Mouse (Mus musculus): ENCODE data around the gene Hist1h1d. TPM values are rescaled to one million over a fixed set of nuclear protein-coding genes. Genes with fewer than 3 reads are reported as not detected.

Gene Hist1h1d
- polyA plus RNA-seq, 1 experiment = 1.9 TPM

DNA sequence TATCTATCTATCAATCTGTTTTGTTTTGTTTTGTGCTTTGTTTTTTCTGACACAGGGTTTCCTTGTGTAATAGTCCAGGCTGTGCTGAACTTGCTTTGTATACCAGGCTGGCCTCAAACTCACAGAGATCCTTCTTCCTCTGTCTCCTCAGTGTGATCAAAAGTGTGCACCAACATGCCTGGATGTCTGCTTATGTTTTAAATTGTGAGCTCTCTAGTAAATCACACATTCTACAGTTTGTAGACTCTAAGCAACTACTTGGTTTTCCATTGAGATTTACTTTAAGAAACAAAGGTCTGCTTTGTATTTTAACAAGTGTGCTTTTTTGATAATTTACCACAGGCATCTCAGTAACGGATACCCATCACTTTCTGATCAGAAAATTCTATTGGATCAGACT is 24.8 kb downstream of the Hist1h1d start:
- Histone ChIP-seq H3K4me3 (ENCODE audit: control insufficient read depth, insufficient read depth, low read length) (no peak overlapping the region), H3K36me3 (ENCODE audit: control insufficient read depth, insufficient read depth, low read length) (no peaks in the 10 kb centered on the region), H3K27me3 (ENCODE audit: control insufficient read depth, insufficient read depth, low read length) (no peaks in the 10 kb centered on the region), H3K4me1 (replicated peaks; ENCODE audit: control insufficient read depth, insufficient read depth, low read length) (peaks cover 8% of the 10 kb centered on the region), H3K27ac (ENCODE audit: control insufficient read depth, insufficient read depth, low read length) (no peak overlapping the region)
- DNase-seq = no peak
- 95% methylated on average over 1 of the region's 1 CpGs for WGBS
- TF ChIP-seq POLR2A (IDR thresholded peaks at IDR 0.05; ENCODE audit: control insufficient read depth, extremely low read depth, insufficient read depth, low read length, poor library complexity) (no peak), CTCF (IDR thresholded peaks at IDR 0.05; ENCODE audit: borderline replicate concordance, control insufficient read depth, extremely low read depth, insufficient read depth, low read length, poor library complexity) (no peak)

DNA sequence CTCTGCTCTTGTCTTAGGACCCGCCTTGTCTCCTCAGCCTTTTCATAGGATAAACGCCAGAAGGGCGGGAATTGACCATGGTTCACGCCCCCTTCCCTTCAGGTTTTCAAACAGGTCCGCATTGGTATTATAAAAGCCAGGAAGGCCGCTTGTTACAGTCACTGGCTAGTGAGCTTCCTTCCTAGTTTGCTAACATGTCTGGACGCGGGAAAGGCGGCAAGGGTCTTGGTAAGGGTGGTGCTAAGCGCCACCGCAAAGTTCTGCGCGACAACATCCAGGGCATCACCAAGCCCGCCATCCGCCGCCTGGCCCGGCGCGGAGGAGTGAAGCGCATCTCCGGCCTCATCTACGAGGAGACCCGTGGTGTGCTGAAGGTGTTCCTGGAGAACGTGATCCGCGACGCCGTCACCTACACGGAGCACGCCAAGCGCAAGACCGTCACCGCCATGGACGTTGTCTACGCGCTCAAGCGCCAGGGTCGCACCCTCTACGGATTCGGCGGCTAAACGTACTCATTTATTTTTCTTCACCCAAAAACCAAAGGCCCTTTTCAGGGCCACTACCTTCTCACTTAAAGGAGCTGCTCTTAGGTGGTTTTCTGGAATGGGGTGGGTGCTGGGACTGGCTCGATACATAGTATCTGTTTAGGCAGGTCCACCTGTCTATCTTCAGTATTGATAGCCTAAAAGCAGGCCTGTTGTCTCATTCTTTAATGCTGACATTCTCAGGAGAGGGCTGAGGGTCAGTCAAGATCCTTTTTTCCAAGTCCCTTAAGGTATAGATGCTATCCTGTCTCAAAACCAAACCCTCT is 28.6 kb downstream of the Hist1h1d start, which contains the start of gene Hist1h4d:
Gene Hist1h4d, plus strand, starts transcription at position 191 of the 811 bp plus-strand sequence.
- no peaks in the 10 kb centered on the region for H3K36me3 ChIP-seq (ENCODE audit: control insufficient read depth, insufficient read depth, low read length)
- no peaks in the 10 kb centered on the region for H3K27me3 ChIP-seq (ENCODE audit: control insufficient read depth, insufficient read depth, low read length)
- peaks cover 10% of the 10 kb centered on the region for H3K4me1 ChIP-seq (replicated peaks; ENCODE audit: control insufficient read depth, insufficient read depth, low read length)
- under 1% methylated on average over 43 of the region's 43 CpGs for WGBS
- TF ChIP-seq POLR2A (IDR thresholded peaks at IDR 0.05; ENCODE audit: control insufficient read depth, extremely low read depth, insufficient read depth, low read length, poor library complexity) (peak; percentile 98), CTCF (IDR thresholded peaks at IDR 0.05; ENCODE audit: borderline replicate concordance, control insufficient read depth, extremely low read depth, insufficient read depth, low read length, poor library complexity) (no peak)
- DNase-seq = peak; percentile 95
- peak within 1 kb of the TSS; percentile 49 for H3K4me3 ChIP-seq (ENCODE audit: control insufficient read depth, insufficient read depth, low read length)
- H3K27ac ChIP-seq (ENCODE audit: control insufficient read depth, insufficient read depth, low read length) = peak within 1 kb of the TSS; percentile 73

DNA sequence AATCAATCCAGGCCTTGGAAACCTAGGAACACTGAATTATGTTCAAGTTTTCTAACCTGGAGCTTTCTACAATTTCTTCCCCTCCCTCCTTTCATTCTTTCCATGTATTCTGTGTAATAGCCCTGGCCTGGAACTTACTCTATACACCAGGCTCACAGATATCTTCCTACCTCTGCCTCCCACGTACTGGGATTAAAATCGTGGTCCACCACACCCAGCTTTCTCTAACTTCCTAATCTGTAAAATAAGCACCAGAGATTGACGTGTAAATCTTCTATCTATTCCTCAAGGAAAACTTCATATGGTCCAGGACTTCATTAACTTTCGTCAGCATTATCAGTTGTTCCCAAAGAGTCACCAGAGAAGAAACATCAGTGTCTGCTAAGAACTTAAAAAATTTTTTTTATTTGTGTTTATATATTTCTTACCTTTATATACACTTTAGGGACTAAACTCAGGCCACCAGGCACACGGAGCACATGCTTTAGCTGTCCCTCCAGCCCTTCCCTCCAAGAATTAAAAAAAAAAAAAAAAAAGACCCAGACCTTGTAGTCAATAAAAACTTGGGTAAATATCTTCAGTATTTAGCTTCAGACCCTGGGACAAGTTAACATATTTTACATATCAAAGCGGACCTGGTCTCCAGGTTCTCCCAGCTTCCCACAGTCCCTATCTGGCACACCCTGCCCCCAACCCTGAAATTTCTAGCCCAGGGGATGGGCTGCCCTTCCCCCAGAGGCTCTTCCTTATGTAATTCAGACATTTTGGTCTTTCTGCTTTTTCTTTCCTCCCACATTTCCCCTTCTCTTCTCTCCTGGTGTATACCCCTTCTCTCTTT is 29.4 kb downstream of the Hist1h1d start:
- WGBS = 31% methylated on average over 6 of the region's 6 CpGs
- H3K27ac ChIP-seq (ENCODE audit: control insufficient read depth, insufficient read depth, low read length) = peak overlapping the region; percentile 69
- no peaks in the 10 kb centered on the region for H3K36me3 ChIP-seq (ENCODE audit: control insufficient read depth, insufficient read depth, low read length)
- TF ChIP-seq POLR2A (IDR thresholded peaks at IDR 0.05; ENCODE audit: control insufficient read depth, extremely low read depth, insufficient read depth, low read length, poor library complexity) (no peak), CTCF (IDR thresholded peaks at IDR 0.05; ENCODE audit: borderline replicate concordance, control insufficient read depth, extremely low read depth, insufficient read depth, low read length, poor library complexity) (no peak)
- H3K4me1 ChIP-seq (replicated peaks; ENCODE audit: control insufficient read depth, insufficient read depth, low read length) = peaks cover 11% of the 10 kb centered on the region
- H3K27me3 ChIP-seq (ENCODE audit: control insufficient read depth, insufficient read depth, low read length) = no peaks in the 10 kb centered on the region
- H3K4me3 ChIP-seq (ENCODE audit: control insufficient read depth, insufficient read depth, low read length) = no peak overlapping the region
- no peak for DNase-seq

DNA sequence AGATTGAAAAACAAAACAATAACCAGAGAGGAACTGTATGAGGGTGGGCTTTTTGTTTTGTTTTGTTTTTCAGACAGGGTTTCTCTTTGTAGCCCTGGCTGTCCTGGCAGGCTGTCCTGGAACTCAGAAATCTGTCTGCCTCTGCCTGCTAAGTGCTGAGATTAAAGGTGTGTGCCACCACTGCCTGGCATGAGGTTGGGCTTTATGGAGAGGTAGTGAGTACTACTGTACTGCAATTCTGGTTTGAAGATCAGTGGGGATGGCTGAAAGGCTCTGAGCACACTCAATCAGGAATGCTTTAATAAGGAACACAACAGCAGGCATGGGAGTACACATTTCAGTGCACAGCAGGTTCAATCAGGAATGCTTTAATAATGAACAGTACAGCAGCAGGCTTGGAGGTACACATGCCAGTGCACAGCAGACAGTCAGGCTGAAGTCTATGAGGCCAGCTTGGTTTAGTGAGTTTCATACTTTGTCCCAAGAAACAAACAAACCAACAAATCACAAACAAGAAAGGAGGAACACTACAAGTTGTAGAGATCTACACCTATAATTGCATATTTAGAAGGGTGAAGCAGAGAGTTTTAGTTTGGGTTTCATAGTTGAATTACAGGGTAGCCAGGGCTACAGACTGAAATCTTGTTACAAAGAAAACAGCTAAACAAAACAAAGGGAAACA is 30.5 kb downstream of the Hist1h1d start:
- Histone ChIP-seq H3K4me1 (replicated peaks; ENCODE audit: control insufficient read depth, insufficient read depth, low read length) (peaks cover 11% of the 10 kb centered on the region), H3K27ac (ENCODE audit: control insufficient read depth, insufficient read depth, low read length) (peak overlapping the region; percentile 75), H3K27me3 (ENCODE audit: control insufficient read depth, insufficient read depth, low read length) (no peaks in the 10 kb centered on the region), H3K36me3 (ENCODE audit: control insufficient read depth, insufficient read depth, low read length) (no peaks in the 10 kb centered on the region), H3K4me3 (ENCODE audit: control insufficient read depth, insufficient read depth, low read length) (no peak overlapping the region)
- no peak for TF ChIP-seq POLR2A (IDR thresholded peaks at IDR 0.05; ENCODE audit: control insufficient read depth, extremely low read depth, insufficient read depth, low read length, poor library complexity)
- TF ChIP-seq CTCF (IDR thresholded peaks at IDR 0.05; ENCODE audit: borderline replicate concordance, control insufficient read depth, extremely low read depth, insufficient read depth, low read length, poor library complexity) = no peak
- no peak for DNase-seq

DNA sequence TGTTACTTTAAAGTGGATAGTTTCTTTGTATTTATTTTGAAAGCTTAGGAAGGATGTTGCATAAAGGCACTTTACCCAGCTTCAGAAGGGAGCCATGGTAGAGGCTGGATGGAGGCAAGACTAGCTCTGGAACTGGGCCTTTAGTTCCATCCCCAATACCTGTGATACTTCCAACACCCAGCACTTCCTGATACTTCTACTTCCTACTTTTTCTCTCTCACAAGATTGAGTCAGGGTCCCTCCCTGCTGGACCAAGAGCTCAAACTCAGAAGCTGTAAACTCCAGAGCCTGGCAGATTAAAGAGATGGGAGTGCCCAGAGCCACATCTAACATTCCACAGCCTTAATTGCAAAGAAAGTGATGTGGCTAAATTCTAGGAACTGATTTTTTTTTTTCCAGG is 31.3 kb downstream of the Hist1h1d start:
- H3K27me3 ChIP-seq (ENCODE audit: control insufficient read depth, insufficient read depth, low read length) = no peaks in the 10 kb centered on the region
- TF ChIP-seq POLR2A (IDR thresholded peaks at IDR 0.05; ENCODE audit: control insufficient read depth, extremely low read depth, insufficient read depth, low read length, poor library complexity) (no peak), CTCF (IDR thresholded peaks at IDR 0.05; ENCODE audit: borderline replicate concordance, control insufficient read depth, extremely low read depth, insufficient read depth, low read length, poor library complexity) (no peak)
- peak overlapping the region; percentile 99 for H3K27ac ChIP-seq (ENCODE audit: control insufficient read depth, insufficient read depth, low read length)
- DNase-seq = no peak
- peaks cover 11% of the 10 kb centered on the region for H3K4me1 ChIP-seq (replicated peaks; ENCODE audit: control insufficient read depth, insufficient read depth, low read length)
- H3K4me3 ChIP-seq (ENCODE audit: control insufficient read depth, insufficient read depth, low read length) = no peak overlapping the region
- H3K36me3 ChIP-seq (ENCODE audit: control insufficient read depth, insufficient read depth, low read length) = no peaks in the 10 kb centered on the region

DNA sequence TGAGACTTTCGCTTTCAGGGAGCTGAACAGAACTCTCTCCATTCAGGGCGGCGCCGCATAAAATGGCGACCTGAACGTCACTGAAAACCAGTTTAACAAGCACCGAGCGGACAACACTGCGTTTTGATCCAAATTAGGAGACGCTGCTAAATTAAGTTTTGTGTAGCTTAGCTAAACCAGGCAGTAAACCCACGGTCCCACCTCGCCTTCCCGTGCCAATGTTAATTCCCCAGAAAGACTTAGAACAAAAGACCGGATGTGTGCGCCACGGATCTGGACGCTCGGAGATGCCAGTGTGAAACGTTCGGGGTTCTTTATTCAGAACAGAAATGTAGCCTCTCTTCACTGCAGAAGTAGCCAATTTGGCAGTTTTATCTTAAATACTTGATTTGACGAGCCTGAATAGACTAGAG is 32.0 kb downstream of the Hist1h1d start:
- H3K4me3 ChIP-seq (ENCODE audit: control insufficient read depth, insufficient read depth, low read length) = peak overlapping the region; percentile 62
- peak; percentile 71 for DNase-seq
- 0% methylated on average over 21 of the region's 21 CpGs for WGBS
- no peaks in the 10 kb centered on the region for H3K27me3 ChIP-seq (ENCODE audit: control insufficient read depth, insufficient read depth, low read length)
- TF ChIP-seq CTCF (IDR thresholded peaks at IDR 0.05; ENCODE audit: borderline replicate concordance, control insufficient read depth, extremely low read depth, insufficient read depth, low read length, poor library complexity) = no peak
- TF ChIP-seq POLR2A (IDR thresholded peaks at IDR 0.05; ENCODE audit: control insufficient read depth, extremely low read depth, insufficient read depth, low read length, poor library complexity) = no peak
- peak overlapping the region; percentile 99 for H3K27ac ChIP-seq (ENCODE audit: control insufficient read depth, insufficient read depth, low read length)
- H3K4me1 ChIP-seq (replicated peaks; ENCODE audit: control insufficient read depth, insufficient read depth, low read length) = peaks cover 11% of the 10 kb centered on the region
- H3K36me3 ChIP-seq (ENCODE audit: control insufficient read depth, insufficient read depth, low read length) = no peaks in the 10 kb centered on the region

All from thymus, adult 2 months (tissue).